Mouse (Mus musculus): ENCODE data around the gene Olfr983.

The Olfr983 gene

GRCm38 (mm10) chr9:40093495-40093894 is at the start of gene Olfr983:
Gene Olfr983, minus strand, starts transcription at chr9:40093595.
- no peak for ATAC-seq (ENCODE audit: low TSS enrichment)

- no peak for ATAC-seq (ENCODE audit: low TSS enrichment)
These were observed 48.1 kb upstream of the Olfr983 start for GRCm38 (mm10) chr9:40141544-40141943.

- no peak for ATAC-seq (ENCODE audit: low TSS enrichment)
These were observed 46.1 kb upstream of the Olfr983 start for GRCm38 (mm10) chr9:40139484-40139883.

GRCm38 (mm10) chr9:40136987-40137688 is 43.7 kb upstream of the Olfr983 start:
- ATAC-seq (ENCODE audit: low TSS enrichment): no peak

- no peak for ATAC-seq (ENCODE audit: low TSS enrichment)
These were observed 37.2 kb upstream of the Olfr983 start for GRCm38 (mm10) chr9:40130556-40130955.

- no peak for ATAC-seq (ENCODE audit: low TSS enrichment)
These were observed 36.7 kb upstream of the Olfr983 start, which contains the start of gene Olfr985 for GRCm38 (mm10) chr9:40130084-40130483. Gene Olfr985, minus strand, starts transcription at chr9:40130184.

GRCm38 (mm10) chr9:40117287-40117659 is 23.9 kb upstream of the Olfr983 start:
- ATAC-seq (ENCODE audit: low TSS enrichment): no peak

GRCm38 (mm10) chr9:40116645-40117286 is 23.4 kb upstream of the Olfr983 start:
- peak; percentile 95 for ATAC-seq (ENCODE audit: low TSS enrichment)

- no peak for ATAC-seq (ENCODE audit: low TSS enrichment)
These were observed 20.7 kb upstream of the Olfr983 start, which contains the start of gene Olfr984 for GRCm38 (mm10) chr9:40114106-40114505. Gene Olfr984, minus strand, starts transcription at chr9:40114206.

- no peak for ATAC-seq (ENCODE audit: low TSS enrichment)
These were observed 1.4 kb upstream of the Olfr983 start for GRCm38 (mm10) chr9:40094769-40095168.

- ATAC-seq (ENCODE audit: low TSS enrichment): no peak
These were observed 19.9 kb downstream of the Olfr983 start, which contains the start of gene Olfr982 for GRCm38 (mm10) chr9:40073529-40073928. Gene Olfr982, plus strand, starts transcription at chr9:40073829.

GRCm38 (mm10) chr9:40050138-40050537 is 43.3 kb downstream of the Olfr983 start:
- ATAC-seq (ENCODE audit: low TSS enrichment): no peak

All from frontal cortex, adult (tissue).